Mouse (Mus musculus): ENCODE measurements at regions not wholly inside any gene's neighbourhood (a gene's known extent, or its start where the extent isn't known, plus 50 kb on each side); places are given as distances from the start of the nearest gene placed in this dataset.

GRCm38 (mm10) chr2:170294657-170295056 is 133.0 kb downstream of the Bcas1 start:
- no peak for DNase-seq

GRCm38 (mm10) chr2:170291841-170292655 is 135.6 kb downstream of the Bcas1 start:
- DNase-seq, result no peak

- no peak for DNase-seq
Observed at GRCm38 (mm10) chr2:170289378-170289960, 138.2 kb downstream of the Bcas1 start.

- DNase-seq, result no peak
Observed at GRCm38 (mm10) chr2:170288787-170289186, 138.9 kb downstream of the Bcas1 start.

- DNase-seq, result no peak
Observed at GRCm38 (mm10) chr2:170288196-170288595, 139.4 kb downstream of the Bcas1 start.

- peak; percentile 32 for DNase-seq
Observed at GRCm38 (mm10) chr2:170287301-170287885, 139.5 kb upstream of the Zfp217 start.

GRCm38 (mm10) chr2:170286773-170287172 is 138.9 kb upstream of the Zfp217 start:
- DNase-seq, result no peak

GRCm38 (mm10) chr2:170282463-170282862 is 134.6 kb upstream of the Zfp217 start:
- DNase-seq, result no peak

- no peak for DNase-seq
Observed at GRCm38 (mm10) chr2:170281311-170282008, 133.6 kb upstream of the Zfp217 start.

GRCm38 (mm10) chr2:170280733-170281132 is 132.8 kb upstream of the Zfp217 start:
- DNase-seq, result no peak

- DNase-seq, result no peak
Observed at GRCm38 (mm10) chr2:170277896-170278295, 130.0 kb upstream of the Zfp217 start.

GRCm38 (mm10) chr2:170277182-170277767 is 129.4 kb upstream of the Zfp217 start:
- no peak for DNase-seq

- no peak for DNase-seq
Observed at GRCm38 (mm10) chr2:170275687-170276086, 127.8 kb upstream of the Zfp217 start.

GRCm38 (mm10) chr2:170269926-170270577 is 122.1 kb upstream of the Zfp217 start:
- no peak for DNase-seq

- DNase-seq, result no peak
Observed at GRCm38 (mm10) chr2:170268080-170268479, 120.2 kb upstream of the Zfp217 start.

- no peak for DNase-seq
Observed at GRCm38 (mm10) chr2:170267152-170267551, 119.2 kb upstream of the Zfp217 start.

GRCm38 (mm10) chr2:170266407-170267101 is 118.7 kb upstream of the Zfp217 start:
- no peak for DNase-seq

GRCm38 (mm10) chr2:170263594-170263993 is 115.7 kb upstream of the Zfp217 start:
- no peak for DNase-seq

- no peak for DNase-seq
Observed at GRCm38 (mm10) chr2:170261191-170261590, 113.3 kb upstream of the Zfp217 start.

GRCm38 (mm10) chr2:170259662-170260457 is 112.0 kb upstream of the Zfp217 start:
- DNase-seq, result no peak

- DNase-seq, result no peak
Observed at GRCm38 (mm10) chr2:170258367-170258766, 110.5 kb upstream of the Zfp217 start.

Measured in adrenal gland, adult 8-10 months (tissue).